Mouse (Mus musculus) intestine, embryonic 14.5 days (tissue): ENCODE data around the gene Kmt5b. TPM values are rescaled to one million over a fixed set of nuclear protein-coding genes. Genes with fewer than 3 reads are reported as not detected.

Experiments used
- ATAC-seq: fragments of 200-750 bp; cut with Nextera tagmentation; replicated peaks from 2 replicates; pipeline ENCODE4 v1.8.0; 2017; ENCODE audit warnings: low read depth, moderate number of reproducible peaks, moderate TSS enrichment, moderate library complexity; ENCODE audit not compliant: low FRiP score, low TSS enrichment
- DNase-seq: peaks from one replicate; pipeline ENCODE4 v3.0.0-alpha.2; 2018; ENCODE audit warnings: low spot score
- H3K27ac ChIP-seq: fragments of 300-500 bp; sonication (generic); 2 replicates; pipeline ENCODE4 v1.5.1; 2014; ENCODE audit warnings: low read depth, mild to moderate bottlenecking, control low read depth
- H3K27me3 ChIP-seq: fragments of 300-500 bp; sonication (generic); replicated peaks from 2 replicates; pipeline ENCODE4 v1.6.1; 2014; ENCODE audit warnings: low read length, control low read depth; ENCODE audit not compliant: control insufficient read depth, insufficient read depth
- H3K36me3 ChIP-seq: fragments of 300-500 bp; sonication (generic); 2 replicates; pipeline ENCODE4 v1.6.1; 2014; ENCODE audit warnings: low read length, control low read depth; ENCODE audit not compliant: control insufficient read depth, insufficient read depth
- H3K4me1 ChIP-seq: fragments of 300-500 bp; sonication (generic); replicated peaks from 2 replicates; pipeline ENCODE4 v1.6.1; 2014; ENCODE audit warnings: low read length, control low read depth, mixed read lengths; ENCODE audit not compliant: control insufficient read depth, insufficient read depth
- H3K4me2 ChIP-seq: fragments of 300-500 bp; sonication (generic); 2 replicates; pipeline ENCODE4 v1.6.1; 2014; ENCODE audit warnings: low read length
- H3K4me3 ChIP-seq: fragments of 300-500 bp; sonication (generic); 2 replicates; pipeline ENCODE4 v1.5.1; 2014; ENCODE audit warnings: low read depth, low read length, control low read depth, mixed read lengths
- H3K9ac ChIP-seq: fragments of 300-500 bp; sonication (generic); 2 replicates; pipeline ENCODE4 v1.6.1; 2014; ENCODE audit warnings: mild to moderate bottlenecking, low read length
- H3K9me3 ChIP-seq: fragments of 300-500 bp; sonication (generic); 2 replicates; pipeline ENCODE4 v1.6.1; 2016; ENCODE audit warnings: low read length, control low read depth; ENCODE audit not compliant: control insufficient read depth
- WGBS: fragments of 180-500 bp; shearing (Covaris S2); extraction: QIAGEN DNeasy Blood & Tissue Kit; methylation state at CpG from one replicate; pipeline ENCODE4 v1.1.7; 2014; 5-methylcytosine and 5-hydroxymethylcytosine counted together
- polyA plus RNA-seq: library from polyadenylated mRNA; unstranded; fragments of >200 nt; fragmentation: Nextera tagmentation; extraction: Ambion mirVana; gene quantifications from 2 replicates; pipeline ENCODE4 v1.2.1, GENCODE M21; 2014

The Kmt5b gene
- polyA plus RNA-seq, 1 experiment from 2014 or later, result 29.6 TPM

DNA sequence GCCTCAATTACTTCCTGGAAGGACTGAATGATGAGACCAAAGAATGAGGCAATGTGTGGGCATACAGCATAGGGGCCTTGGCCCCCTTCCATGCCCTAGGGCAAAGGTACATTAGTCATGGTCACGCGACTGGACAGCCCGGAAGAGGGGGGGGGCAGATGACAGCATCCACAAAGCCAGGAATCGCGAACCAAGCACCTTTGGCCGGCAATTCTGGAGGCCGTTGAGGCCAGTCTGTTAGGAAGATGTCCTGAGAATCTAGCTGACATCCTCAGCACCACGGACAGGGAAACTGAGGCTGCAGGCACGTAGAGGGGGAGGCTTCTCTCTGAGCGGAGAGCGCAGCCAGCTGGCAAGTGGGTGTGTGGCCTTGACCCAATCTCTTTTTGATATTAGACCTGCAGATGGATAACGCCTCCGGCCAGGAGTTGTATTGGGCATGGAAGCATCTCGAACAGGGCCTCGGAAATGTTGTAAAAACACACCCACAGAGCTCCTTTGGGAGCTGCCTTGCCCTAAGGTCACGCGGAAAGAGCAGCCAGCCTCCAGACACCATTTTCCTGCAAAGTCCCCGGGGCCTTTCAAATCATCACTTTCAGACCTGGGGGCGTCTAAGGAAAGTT lies 83.7 kb downstream of the Kmt5b start:
- DNase-seq (no peak), ATAC-seq (peak; percentile 4; the same call in 1 of the 2 replicates)
- Histone ChIP-seq H3K36me3 (no peaks in the 10 kb centered on the region), H3K4me1 (peaks cover 29% of the 10 kb centered on the region), H3K27me3 (no peaks in the 10 kb centered on the region), H3K4me2 (peak overlapping the region; percentile 73), H3K27ac (peak overlapping the region; percentile 98), H3K9ac (peak overlapping the region; percentile 83), H3K9me3 (no peaks in the 10 kb centered on the region), H3K4me3 (peak overlapping the region; percentile 83)
- WGBS, result 6% methylated on average over 19 of the region's 19 CpGs

- ATAC-seq, result peak; percentile 96
- Histone ChIP-seq H3K4me3 (peak within 1 kb of the TSS; percentile 83), H3K27ac (peak within 1 kb of the TSS; percentile 98), H3K9me3 (no peaks in the 10 kb centered on the region), H3K9ac (peak within 1 kb of the TSS; percentile 83), H3K27me3 (no peaks in the 10 kb centered on the region), H3K36me3 (no peaks in the 10 kb centered on the region), H3K4me1 (peaks cover 29% of the 10 kb centered on the region), H3K4me2 (peak within 1 kb of the TSS; percentile 73)
- peak; percentile 96 for DNase-seq
- under 1% methylated on average over 54 of the region's 54 CpGs for WGBS
These were observed 84.3 kb downstream of the Kmt5b start, which contains the start of gene Chka for GRCm38 (mm10) chr19:3851502-3851962. TSS of gene Chka (plus strand) at chr19:3851773.

DNA sequence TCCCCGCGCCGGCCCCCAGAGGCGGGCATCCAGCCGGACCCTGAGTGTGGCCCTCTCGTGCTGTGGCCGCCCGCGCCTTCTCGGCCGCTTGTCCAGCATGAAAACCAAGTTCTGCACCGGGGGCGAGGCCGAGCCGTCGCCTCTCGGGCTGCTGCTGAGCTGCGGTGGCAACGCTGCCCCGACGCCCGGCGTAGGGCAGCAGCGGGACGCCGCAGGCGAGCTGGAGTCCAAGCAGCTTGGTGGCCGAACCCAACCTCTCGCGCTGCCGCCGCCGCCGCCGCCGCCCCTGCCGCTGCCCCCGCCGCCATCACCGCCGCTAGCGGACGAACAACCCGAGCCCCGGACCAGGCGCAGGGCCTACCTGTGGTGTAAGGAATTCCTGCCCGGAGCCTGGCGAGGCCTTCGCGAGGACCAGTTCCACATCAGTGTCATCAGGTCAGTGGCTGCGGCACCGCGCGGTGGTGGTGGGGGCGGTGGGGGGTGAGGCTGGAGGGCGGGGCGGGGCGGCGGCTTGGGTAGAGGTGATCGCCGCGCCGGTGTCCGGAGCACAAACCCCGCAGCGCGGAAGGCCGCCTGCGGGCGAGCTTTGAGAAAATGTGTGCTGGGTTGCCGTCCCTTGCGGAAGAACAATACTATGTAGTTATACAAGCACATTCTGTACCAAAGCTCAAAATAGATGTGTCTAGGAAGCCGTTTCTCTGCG lies 84.9 kb downstream of the Kmt5b start:
- Histone ChIP-seq H3K27ac (peak overlapping the region; percentile 98), H3K9me3 (no peaks in the 10 kb centered on the region), H3K4me1 (peaks cover 29% of the 10 kb centered on the region), H3K9ac (peak overlapping the region; percentile 83), H3K4me3 (peak overlapping the region; percentile 83), H3K4me2 (peak overlapping the region; percentile 73), H3K27me3 (no peaks in the 10 kb centered on the region), H3K36me3 (no peaks in the 10 kb centered on the region)
- DNase-seq (peak; percentile 84), ATAC-seq (peak; percentile 48)
- under 1% methylated on average over 70 of the region's 74 CpGs for WGBS

- Histone ChIP-seq H3K27ac (no peak overlapping the region), H3K4me1 (peaks cover 29% of the 10 kb centered on the region), H3K27me3 (no peaks in the 10 kb centered on the region), H3K9ac (no peak overlapping the region), H3K9me3 (no peaks in the 10 kb centered on the region), H3K36me3 (no peaks in the 10 kb centered on the region), H3K4me3 (peak overlapping the region; percentile 83; the same call in 1 of the 2 replicates), H3K4me2 (peak overlapping the region; percentile 73)
- 89% methylated on average over 10 of the region's 10 CpGs for WGBS
- ATAC-seq (no peak), DNase-seq (no peak)
These were observed 85.9 kb downstream of the Kmt5b start for GRCm38 (mm10) chr19:3853121-3853520.

- DNase-seq, result no peak
- H3K4me2 ChIP-seq, result peak overlapping the region; percentile 12; the same call in 1 of the 2 replicates
- no peak overlapping the region for H3K27ac ChIP-seq
- H3K9me3 ChIP-seq, result no peaks in the 10 kb centered on the region
- ATAC-seq, result no peak
- H3K9ac ChIP-seq, result no peak overlapping the region
- no peaks in the 10 kb centered on the region for H3K36me3 ChIP-seq
- 91% methylated on average over 1 of the region's 1 CpGs for WGBS
- peaks cover 29% of the 10 kb centered on the region for H3K4me1 ChIP-seq
- H3K27me3 ChIP-seq, result no peaks in the 10 kb centered on the region
- H3K4me3 ChIP-seq, result no peak overlapping the region
These were observed 86.7 kb downstream of the Kmt5b start for GRCm38 (mm10) chr19:3853891-3854290.

DNA sequence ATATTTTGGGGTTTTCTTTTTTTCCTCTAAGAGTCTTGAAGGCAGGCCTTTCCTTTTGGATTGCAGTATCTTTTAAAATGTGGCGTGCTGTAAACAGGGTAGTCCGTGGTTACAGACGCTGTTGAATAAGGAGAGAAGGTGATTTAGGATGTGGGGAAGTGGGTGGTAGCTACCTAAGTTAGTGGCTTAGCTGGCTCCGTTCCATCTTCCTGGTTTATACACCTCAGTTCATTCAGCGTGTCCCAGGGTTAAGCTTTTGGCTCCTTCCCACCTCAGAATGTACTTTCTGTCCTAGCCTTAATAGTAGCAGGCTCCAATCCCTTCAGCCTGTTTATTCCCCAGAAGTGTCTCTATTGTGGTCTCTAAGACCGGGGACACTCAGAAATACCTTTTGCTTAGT lies 87.9 kb downstream of the Kmt5b start:
- no peak for DNase-seq
- no peaks in the 10 kb centered on the region for H3K36me3 ChIP-seq
- no peaks in the 10 kb centered on the region for H3K27me3 ChIP-seq
- H3K4me1 ChIP-seq, result peaks cover 29% of the 10 kb centered on the region
- WGBS, result 58% methylated on average over 6 of the region's 6 CpGs
- peak overlapping the region; percentile 5; the same call in 1 of the 2 replicates for H3K4me2 ChIP-seq
- no peak overlapping the region for H3K4me3 ChIP-seq
- no peaks in the 10 kb centered on the region for H3K9me3 ChIP-seq
- H3K9ac ChIP-seq, result no peak overlapping the region
- H3K27ac ChIP-seq, result no peak overlapping the region
- no peak for ATAC-seq

DNA sequence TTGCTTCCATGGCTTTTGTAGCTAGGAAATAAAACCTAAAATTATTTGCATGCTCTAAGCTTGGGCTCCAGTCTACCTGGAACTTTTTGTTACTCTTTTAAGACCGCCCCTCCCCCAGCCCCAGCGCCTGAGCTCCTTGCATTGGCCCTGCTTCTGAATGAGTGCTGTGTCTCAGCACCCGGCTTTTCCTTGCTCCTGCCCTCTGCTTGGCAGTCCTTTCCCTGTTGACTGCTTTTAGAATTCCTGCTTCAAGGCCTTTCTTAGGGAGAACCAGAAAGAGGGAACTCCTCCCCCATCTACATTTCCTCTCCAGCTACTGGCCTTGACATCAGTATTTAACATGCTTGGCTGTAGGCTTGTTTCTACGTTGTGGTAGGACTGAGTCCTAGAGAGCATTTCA lies 88.4 kb downstream of the Kmt5b start:
- Histone ChIP-seq H3K9ac (no peak overlapping the region), H3K4me1 (peaks cover 29% of the 10 kb centered on the region), H3K4me2 (peak overlapping the region; percentile 5; the same call in 1 of the 2 replicates), H3K36me3 (no peaks in the 10 kb centered on the region), H3K27me3 (no peaks in the 10 kb centered on the region), H3K4me3 (no peak overlapping the region), H3K27ac (no peak overlapping the region), H3K9me3 (no peaks in the 10 kb centered on the region)
- WGBS, result 25% methylated on average over 4 of the region's 4 CpGs
- no peak for DNase-seq
- ATAC-seq, result no peak

GRCm38 (mm10) chr19:3857220-3857619 lies 90.0 kb downstream of the Kmt5b start:
- ATAC-seq, result no peak
- Histone ChIP-seq H3K27ac (no peak overlapping the region), H3K36me3 (no peaks in the 10 kb centered on the region), H3K9ac (no peak overlapping the region), H3K4me1 (peaks cover 24% of the 10 kb centered on the region), H3K4me2 (no peak overlapping the region), H3K9me3 (no peaks in the 10 kb centered on the region), H3K27me3 (no peaks in the 10 kb centered on the region), H3K4me3 (no peak overlapping the region)
- 80% methylated on average over 3 of the region's 3 CpGs for WGBS
- DNase-seq, result no peak
